Mouse (Mus musculus) layer of hippocampus, postnatal 14 days (tissue): ENCODE results near the gene Cfl1. TPM values are rescaled to one million over a fixed set of nuclear protein-coding genes. Genes with fewer than 3 reads are reported as not detected.

Experiments
- DNase-seq, 2 experiments: peaks; one replicate each; pipeline ENCODE4 v3.0.0; 2021 to 2022; ENCODE audit warnings: low spot score in 2 of 2, mixed read lengths in 1 of 2
- total RNA-seq, 2 experiments: library from RNA; stranded (reverse); gene quantifications; 2 replicates each; pipeline ENCODE4 v1.2.3; 2021

The Cfl1 gene
- total RNA-seq, 2 experiments from 2014 or later, result 1,666 to 1,748 TPM

DNA sequence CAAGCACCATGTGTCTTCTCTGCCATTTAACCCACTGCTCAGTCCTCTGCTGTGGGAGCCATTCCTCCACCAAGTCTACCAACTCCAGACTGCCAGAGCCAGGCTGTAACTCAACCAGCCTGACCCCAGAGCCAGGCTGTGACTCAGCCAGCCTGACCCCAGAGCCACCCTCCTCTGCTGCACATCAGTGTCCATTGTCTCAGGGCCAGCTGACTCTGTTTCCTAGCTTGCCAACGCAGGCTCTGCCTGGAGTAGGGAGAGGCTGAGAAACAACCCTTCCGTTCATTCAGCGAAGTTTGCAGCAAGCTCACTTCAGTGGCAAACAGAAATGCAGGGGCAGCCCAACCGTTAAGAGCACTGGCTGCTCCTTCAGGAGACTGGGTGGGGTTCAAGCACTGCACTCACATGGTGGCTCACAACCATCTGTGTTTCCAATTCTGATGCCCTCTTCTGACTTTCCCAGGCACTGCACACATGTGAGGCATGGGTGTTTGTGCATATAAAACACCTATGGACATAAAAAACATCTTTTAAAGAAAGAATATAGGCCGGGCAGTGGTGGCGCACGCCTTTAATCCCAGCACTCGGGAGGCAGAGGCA lies 26.8 kb downstream of the Cfl1 start:
- DNase-seq, result no peak

DNA sequence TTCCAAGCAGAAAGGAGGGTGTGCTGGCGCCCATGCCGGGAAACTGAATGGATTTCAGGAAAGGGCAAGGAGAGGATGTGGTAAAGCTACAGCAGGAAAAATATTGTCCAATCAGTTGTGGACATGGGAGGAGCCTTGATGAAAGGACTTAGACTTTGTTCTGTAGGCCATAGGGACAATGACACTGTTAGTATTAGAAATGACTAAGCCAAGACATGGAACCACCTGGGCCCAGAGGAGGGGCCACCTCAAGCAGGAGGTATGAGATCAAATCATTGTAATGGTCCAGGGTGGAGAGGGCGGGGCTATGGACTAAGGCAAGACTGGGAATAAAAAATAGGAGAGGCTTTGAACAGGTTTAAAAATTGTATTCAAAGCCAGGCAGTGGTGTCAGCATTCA lies 28.5 kb downstream of the Cfl1 start:
- DNase-seq, result no peak

DNA sequence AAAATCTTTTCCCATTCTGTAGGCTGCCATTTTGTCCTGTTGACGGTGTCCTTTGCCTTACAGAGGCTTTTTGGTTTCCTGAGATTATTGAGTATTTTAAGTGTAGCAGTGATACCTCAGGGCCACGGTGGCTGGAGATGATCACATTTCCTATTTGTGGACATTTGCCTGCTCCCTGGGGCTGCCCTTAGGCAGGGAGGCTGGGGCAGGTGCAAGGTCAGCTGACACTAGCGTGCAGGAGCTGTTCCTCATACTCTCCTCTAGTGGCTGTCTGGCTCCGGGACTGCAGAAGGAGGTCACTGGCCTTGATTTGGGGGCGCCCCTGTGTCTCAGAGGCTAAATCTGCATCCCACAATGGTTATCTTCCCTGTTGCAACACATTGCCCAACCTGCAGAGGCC lies 34.9 kb downstream of the Cfl1 start:
- no peak for DNase-seq

- DNase-seq, result peak; percentile 89 to 92
These were observed 39.3 kb downstream of the Cfl1 start for GRCm38 (mm10) chr19:5529325-5530137.

GRCm38 (mm10) chr19:5530138-5530524 lies 39.9 kb downstream of the Cfl1 start:
- DNase-seq, result no peak

GRCm38 (mm10) chr19:5532520-5532919 lies 42.3 kb downstream of the Cfl1 start:
- no peak for DNase-seq

DNA sequence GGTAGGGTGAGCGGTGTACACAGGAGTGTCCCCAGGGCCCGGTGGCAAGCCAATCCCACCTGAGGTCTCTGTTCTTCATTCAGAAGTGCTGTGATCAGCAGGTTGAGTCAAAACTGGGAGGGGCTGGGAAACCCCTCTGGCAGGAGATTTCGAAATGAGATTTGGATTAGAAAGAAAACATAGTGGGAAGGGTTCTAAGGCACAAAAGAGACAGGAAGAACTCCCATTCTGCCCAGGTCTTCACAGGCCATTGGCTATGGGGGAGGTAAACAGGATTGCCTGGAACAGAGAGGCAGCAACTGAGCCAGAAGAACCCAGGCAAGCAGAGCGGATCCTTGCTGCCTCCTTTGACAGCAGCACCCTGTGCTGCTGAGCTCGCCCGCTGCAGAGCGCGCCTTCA lies 48.5 kb downstream of the Cfl1 start:
- DNase-seq, result no peak

DNA sequence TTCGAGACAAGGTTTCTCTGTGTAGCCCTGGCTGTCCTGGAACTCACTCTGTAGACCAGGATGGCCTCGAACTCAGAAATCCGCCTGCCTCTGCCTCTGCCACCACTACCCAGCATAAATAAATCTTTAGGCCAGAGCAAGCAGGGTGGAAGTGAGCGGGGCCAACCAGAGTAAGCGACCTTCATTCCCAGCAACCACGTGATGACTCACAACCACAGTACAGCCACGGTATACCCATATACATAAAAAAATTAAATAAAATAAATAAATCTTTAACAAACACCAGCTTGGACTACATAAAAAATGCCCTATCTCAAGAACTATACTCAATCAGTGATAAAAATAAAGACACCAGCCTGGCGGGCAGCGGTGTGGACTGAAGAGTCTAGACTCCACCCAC lies 53.1 kb downstream of the Cfl1 start:
- no peak for DNase-seq

DNA sequence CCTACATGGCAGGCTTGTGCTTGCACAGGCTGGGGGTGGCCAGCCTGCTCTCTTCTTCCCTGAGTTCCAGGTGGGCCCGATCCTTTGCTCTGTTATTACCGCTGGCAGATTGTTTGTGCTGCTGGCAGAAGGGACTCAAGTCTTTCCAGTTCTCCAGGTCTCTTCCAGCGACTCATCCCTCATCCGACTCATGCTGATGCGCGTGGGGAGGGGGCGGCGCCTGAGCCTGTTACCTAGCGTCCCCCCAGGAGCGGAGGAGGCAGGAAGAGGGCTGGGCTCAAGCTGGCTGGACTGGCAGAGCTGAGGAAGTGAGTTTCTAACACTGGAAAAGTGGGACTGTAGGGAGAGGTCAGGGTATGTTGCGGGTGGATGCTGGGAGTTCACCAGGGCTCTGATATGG lies 53.8 kb downstream of the Cfl1 start:
- no peak for DNase-seq

Other genes with a start within 250 kb of the Cfl1 start
- gene Pacs1, start 217.3 kb upstream of the Cfl1 start, total RNA-seq, result 10 to 100 TPM; 59.6 to 63.9 TPM
- 100 to 1,000 TPM; 195 to 199 TPM for gene Sf3b2, start 195.0 kb upstream of the Cfl1 start, total RNA-seq
- 100 to 1,000 TPM; 129 to 132 TPM for gene Gal3st3, start 192.1 kb upstream of the Cfl1 start, total RNA-seq
- not detected for gene Catsper1, start 154.7 kb upstream of the Cfl1 start, total RNA-seq
- 1 to 10 TPM; 5.4 to 5.9 TPM for gene Cst6, start 140.9 kb upstream of the Cfl1 start, total RNA-seq
- 10 to 100 TPM; 21.8 to 25.0 TPM for gene Eif1ad, start 123.7 kb upstream of the Cfl1 start, total RNA-seq
- 10 to 100 TPM; 83.0 to 97.1 TPM for gene Banf1, start 123.3 kb upstream of the Cfl1 start, total RNA-seq
- 10 to 100 TPM; 81.1 to 91.5 TPM for gene Sart1, start 101.8 kb upstream of the Cfl1 start, total RNA-seq
- under 1 TPM in 1 of 2 experiments, not detected in 1; 0.67 TPM for gene Tsga10ip, start 87.9 kb upstream of the Cfl1 start, total RNA-seq
- 100 to 1,000 TPM; 269 to 270 TPM for gene Drap1, start 65.5 kb upstream of the Cfl1 start, total RNA-seq
- 10 to 100 TPM; 63.0 to 63.6 TPM for gene AI837181, start 65.3 kb upstream of the Cfl1 start, total RNA-seq
- gene Fosl1, start 42.9 kb upstream of the Cfl1 start, total RNA-seq, result not detected
- gene Ccdc85b, start 32.6 kb upstream of the Cfl1 start, total RNA-seq, result 10 to 100 TPM; 29.9 to 31.8 TPM
- 100 to 1,000 TPM in 1 of 2 experiments, 10 to 100 TPM in 1; 96.3 to 101 TPM for gene Fibp, start 29.8 kb upstream of the Cfl1 start, total RNA-seq
- 1 to 10 TPM in 1 of 2 experiments, under 1 TPM in 1; 0.41 to 1.2 TPM for gene Ctsw, start 21.9 kb upstream of the Cfl1 start, total RNA-seq
- 10 to 100 TPM; 16.8 to 20.9 TPM for gene Efemp2, start 16.5 kb upstream of the Cfl1 start, total RNA-seq
- gene Mus81, start 2.1 kb upstream of the Cfl1 start, total RNA-seq, result 10 to 100 TPM; 34.3 to 35.6 TPM
- gene 1700020D05Rik, start 13.3 kb downstream of the Cfl1 start, total RNA-seq, result 1 to 10 TPM; 6.3 to 8.1 TPM
- 10 to 100 TPM; 70.5 to 74.2 TPM for gene Snx32, start 20.1 kb downstream of the Cfl1 start, total RNA-seq
- not detected for gene Ovol1, start 70.2 kb downstream of the Cfl1 start, total RNA-seq
- gene Ap5b1, start 77.6 kb downstream of the Cfl1 start, total RNA-seq, result 1 to 10 TPM; 7.1 to 8.8 TPM
- 10 to 100 TPM; 84.4 to 90.5 TPM for gene Rnaseh2c, start 111.4 kb downstream of the Cfl1 start, total RNA-seq
- 10 to 100 TPM; 83.3 to 83.5 TPM for gene Kat5, start 119.8 kb downstream of the Cfl1 start, total RNA-seq
- gene Rela, start 147.0 kb downstream of the Cfl1 start, total RNA-seq, result 10 to 100 TPM; 21.0 to 26.7 TPM
- 10 to 100 TPM; 22.8 to 26.1 TPM for gene Sipa1, start 173.3 kb downstream of the Cfl1 start, total RNA-seq
- 10 to 100 TPM; 16.1 to 17.0 TPM for gene Map3k11, start 198.3 kb downstream of the Cfl1 start, total RNA-seq
- 10 to 100 TPM; 66.3 to 72.2 TPM for gene Pcnx3, start 198.5 kb downstream of the Cfl1 start, total RNA-seq
- gene Kcnk7, start 213.9 kb downstream of the Cfl1 start, total RNA-seq, result not detected
- 10 to 100 TPM; 15.6 to 20.1 TPM for gene Ehbp1l1, start 235.9 kb downstream of the Cfl1 start, total RNA-seq
- gene Fam89b, start 239.2 kb downstream of the Cfl1 start, total RNA-seq, result 10 to 100 TPM; 32.1 to 41.1 TPM